Mouse (Mus musculus): ENCODE results near the gene Wwc2. TPM values are rescaled to one million over a fixed set of nuclear protein-coding genes. Genes with fewer than 3 reads are reported as not detected.

Gene Wwc2
- polyA plus RNA-seq, 1 experiment from 2014 or later, result 5.1 TPM

DNA sequence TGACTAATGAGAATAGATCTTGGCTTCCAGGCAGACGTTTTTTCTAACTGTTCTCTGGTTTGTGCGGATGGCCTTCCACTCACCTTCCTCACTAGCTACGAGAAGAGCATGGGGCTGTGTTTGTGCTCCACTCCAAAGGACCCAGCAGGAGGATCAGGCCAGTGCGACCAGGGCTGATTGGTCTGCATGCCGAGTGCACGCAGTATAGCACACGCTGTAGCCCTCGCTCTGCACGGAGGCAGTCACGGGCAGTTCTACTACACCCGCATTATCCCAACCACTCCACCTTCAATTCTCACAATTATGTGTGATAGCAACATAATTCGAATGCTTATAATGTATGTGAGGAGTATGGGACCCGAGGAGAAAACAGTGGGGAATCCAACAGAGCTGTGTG is 99.9 kb downstream of the Wwc2 start:
- 87% methylated on average over 13 of the region's 13 CpGs for WGBS
- no peaks in the 10 kb centered on the region for H3K9me3 ChIP-seq (ENCODE audit: control insufficient read depth, low read length)
- H3K4me1 ChIP-seq (replicated peaks; ENCODE audit: control insufficient read depth, insufficient read depth), result no peaks in the 10 kb centered on the region
- H3K36me3 ChIP-seq (ENCODE audit: control insufficient read depth, insufficient read depth, low read length), result no peaks in the 10 kb centered on the region
- H3K27ac ChIP-seq (replicated peaks), result no peak overlapping the region
- no peak for ATAC-seq (ENCODE audit: low FRiP score, low TSS enrichment)
- H3K4me2 ChIP-seq (replicated peaks; ENCODE audit: low read depth), result no peak overlapping the region
- no peak for TF ChIP-seq EP300 (optimal IDR thresholded peaks at IDR 0.05)
- TF ChIP-seq CTCF (IDR thresholded peaks at IDR 0.05; ENCODE audit: low read depth), result no peak
- no peak for DNase-seq (ENCODE audit: low spot score)
- no peak overlapping the region for H3K9ac ChIP-seq (ENCODE audit: low read length)
- no peak overlapping the region for H3K4me3 ChIP-seq (ENCODE audit: low read depth, low read length)
- no peaks in the 10 kb centered on the region for H3K27me3 ChIP-seq (ENCODE audit: control insufficient read depth, insufficient read depth, low read length)

DNA sequence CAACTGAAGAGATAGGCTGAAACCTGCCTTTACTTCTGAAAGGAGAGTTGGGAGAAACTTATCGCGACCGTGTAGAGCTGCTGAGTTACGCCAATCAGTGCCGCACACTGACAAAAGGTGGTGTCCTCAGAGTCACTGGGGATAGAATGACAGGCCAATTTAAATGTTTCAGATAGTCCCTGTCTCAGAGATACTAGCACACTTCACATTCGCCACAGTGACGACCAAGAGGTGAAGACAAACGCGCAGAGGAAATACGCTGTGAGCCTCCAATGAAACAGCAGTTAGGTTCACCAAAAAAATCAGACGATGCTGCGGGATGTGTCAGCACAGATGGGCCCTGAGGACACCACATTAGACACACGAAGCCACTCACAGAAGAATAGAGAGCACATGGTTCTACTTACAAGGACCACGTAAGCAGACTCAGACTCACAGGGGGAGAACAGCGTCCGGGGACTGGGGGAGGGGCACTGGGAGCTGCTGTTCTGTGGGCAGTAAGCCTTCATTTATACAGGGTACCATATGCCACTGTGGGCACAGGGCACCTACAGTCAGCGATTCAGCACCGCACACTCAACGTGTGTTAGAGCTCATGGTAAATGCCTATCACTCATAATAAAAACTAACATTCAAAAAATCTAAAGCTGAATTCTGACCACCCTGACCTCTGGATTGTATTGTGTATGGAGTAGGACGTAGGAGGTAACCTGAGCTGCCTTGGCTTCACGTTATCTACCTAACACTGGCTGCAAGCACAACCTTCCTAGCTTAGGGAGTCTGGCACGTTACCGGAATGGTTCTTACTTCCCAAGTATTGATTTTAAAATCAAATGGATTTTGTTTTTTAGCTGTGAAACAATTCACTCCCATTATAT is 100.5 kb downstream of the Wwc2 start:
- WGBS, result 84% methylated on average over 23 of the region's 23 CpGs
- no peak for ATAC-seq (ENCODE audit: low FRiP score, low TSS enrichment)
- no peaks in the 10 kb centered on the region for H3K36me3 ChIP-seq (ENCODE audit: control insufficient read depth, insufficient read depth, low read length)

DNA sequence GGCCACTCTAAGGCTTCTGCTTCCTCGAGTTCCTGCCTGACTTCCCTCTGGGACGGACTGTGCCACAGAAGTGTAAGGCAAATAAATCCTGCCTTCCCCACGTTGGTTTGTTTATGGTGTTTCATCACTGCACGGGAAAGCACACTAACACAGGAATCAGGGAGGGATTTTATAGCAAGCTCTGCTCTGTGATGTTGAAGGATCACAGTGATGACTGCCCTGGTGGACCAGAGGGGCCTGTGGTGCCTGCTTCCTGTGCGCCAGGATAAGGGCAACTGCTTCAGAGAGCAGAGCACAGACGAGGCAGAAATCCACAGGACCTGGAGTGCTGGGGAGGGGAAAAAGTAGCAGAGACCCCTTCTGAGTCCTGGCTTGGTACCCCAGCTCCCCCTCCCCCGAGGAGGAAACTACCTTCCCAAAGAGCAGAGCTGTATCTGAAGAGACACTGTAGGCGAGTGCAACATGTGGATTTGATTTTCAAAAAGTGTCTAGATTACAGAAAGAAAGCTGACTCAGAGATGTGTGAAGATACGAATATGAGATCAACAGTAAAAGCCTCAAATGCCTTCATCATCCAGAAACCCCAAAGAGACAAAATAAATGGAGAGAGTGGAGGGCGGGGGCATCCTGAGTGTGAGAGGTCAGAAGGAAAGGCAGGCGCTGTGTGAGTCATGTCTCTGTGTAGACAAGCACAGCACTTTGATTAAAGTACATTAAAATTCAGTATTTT is 101.7 kb downstream of the Wwc2 start:
- Histone ChIP-seq H3K9me3 (ENCODE audit: control insufficient read depth, low read length) (no peaks in the 10 kb centered on the region), H3K36me3 (ENCODE audit: control insufficient read depth, insufficient read depth, low read length) (no peaks in the 10 kb centered on the region), H3K4me1 (replicated peaks; ENCODE audit: control insufficient read depth, insufficient read depth) (no peaks in the 10 kb centered on the region), H3K4me2 (replicated peaks; ENCODE audit: low read depth) (no peak overlapping the region), H3K27ac (replicated peaks) (no peak overlapping the region), H3K27me3 (ENCODE audit: control insufficient read depth, insufficient read depth, low read length) (no peaks in the 10 kb centered on the region), H3K4me3 (ENCODE audit: low read depth, low read length) (no peak overlapping the region), H3K9ac (ENCODE audit: low read length) (no peak overlapping the region)
- WGBS, result 54% methylated on average over 11 of the region's 11 CpGs
- ATAC-seq (ENCODE audit: low FRiP score, low TSS enrichment) (no peak), DNase-seq (ENCODE audit: low spot score) (no peak)
- TF ChIP-seq CTCF (IDR thresholded peaks at IDR 0.05; ENCODE audit: low read depth), result no peak

More for the DNA sequence above, 100.5 kb downstream of the Wwc2 start:
- Histone ChIP-seq H3K4me1 (replicated peaks; ENCODE audit: control insufficient read depth, insufficient read depth) (no peaks in the 10 kb centered on the region), H3K9me3 (ENCODE audit: control insufficient read depth, low read length) (no peaks in the 10 kb centered on the region), H3K27me3 (ENCODE audit: control insufficient read depth, insufficient read depth, low read length) (no peaks in the 10 kb centered on the region), H3K4me2 (replicated peaks; ENCODE audit: low read depth) (no peak overlapping the region), H3K27ac (replicated peaks) (no peak overlapping the region), H3K4me3 (ENCODE audit: low read depth, low read length) (no peak overlapping the region), H3K9ac (ENCODE audit: low read length) (no peak overlapping the region)
- DNase-seq (ENCODE audit: low spot score), result no peak
- TF ChIP-seq EP300 (optimal IDR thresholded peaks at IDR 0.05) (no peak), CTCF (IDR thresholded peaks at IDR 0.05; ENCODE audit: low read depth) (no peak)

DNA sequence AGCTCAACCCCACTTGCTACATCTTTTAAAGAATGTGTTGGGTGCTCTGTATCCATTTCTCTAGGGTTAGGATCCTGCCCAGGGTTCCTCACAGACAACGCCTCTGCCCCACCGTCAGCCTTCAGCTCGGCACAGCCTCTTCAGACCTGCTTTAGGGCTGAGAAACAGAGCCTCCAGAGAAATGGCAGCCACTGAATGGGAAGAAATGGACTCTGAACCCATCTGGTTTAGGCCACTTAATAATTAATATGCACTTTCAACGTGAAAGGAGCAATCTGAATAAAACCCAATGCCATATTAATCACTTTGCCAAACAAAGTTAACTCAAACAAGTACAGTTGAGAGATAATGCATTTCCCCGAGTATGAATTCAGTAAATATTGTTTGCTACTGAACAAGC is 106.4 kb downstream of the Wwc2 start:
- Histone ChIP-seq H3K9me3 (ENCODE audit: control insufficient read depth, low read length) (no peaks in the 10 kb centered on the region), H3K4me1 (replicated peaks; ENCODE audit: control insufficient read depth, insufficient read depth) (no peaks in the 10 kb centered on the region), H3K27ac (replicated peaks) (no peak overlapping the region), H3K9ac (ENCODE audit: low read length) (no peak overlapping the region), H3K27me3 (ENCODE audit: control insufficient read depth, insufficient read depth, low read length) (no peaks in the 10 kb centered on the region), H3K36me3 (ENCODE audit: control insufficient read depth, insufficient read depth, low read length) (peaks cover 3% of the 10 kb centered on the region; the same call in 1 of the 2 replicates), H3K4me2 (replicated peaks; ENCODE audit: low read depth) (no peak overlapping the region), H3K4me3 (ENCODE audit: low read depth, low read length) (no peak overlapping the region)
- 53% methylated on average over 5 of the region's 5 CpGs for WGBS
- DNase-seq (ENCODE audit: low spot score), result no peak
- TF ChIP-seq EP300 (optimal IDR thresholded peaks at IDR 0.05) (no peak), CTCF (IDR thresholded peaks at IDR 0.05; ENCODE audit: low read depth) (no peak)
- no peak for ATAC-seq (ENCODE audit: low FRiP score, low TSS enrichment)

DNA sequence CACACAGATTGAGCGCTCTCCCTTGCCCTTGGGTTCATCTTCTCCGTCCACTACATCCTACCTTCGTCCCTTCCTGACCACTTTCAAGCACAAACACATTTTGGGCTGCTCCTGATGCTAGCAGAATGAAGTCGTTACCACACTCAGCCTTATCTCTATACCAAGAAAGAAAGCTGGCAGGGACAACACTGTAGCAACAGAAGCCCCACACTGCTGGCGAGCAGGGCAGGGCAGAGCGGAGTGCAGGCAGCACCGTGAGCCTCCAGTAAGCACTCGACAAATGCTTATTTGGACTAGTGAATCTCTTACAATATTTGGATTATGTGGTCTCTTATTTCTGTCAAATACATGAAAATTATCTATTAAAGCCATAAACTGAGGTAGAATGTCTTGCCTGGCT is 107.0 kb downstream of the Wwc2 start:
- WGBS, result 81% methylated on average over 8 of the region's 8 CpGs

DNA sequence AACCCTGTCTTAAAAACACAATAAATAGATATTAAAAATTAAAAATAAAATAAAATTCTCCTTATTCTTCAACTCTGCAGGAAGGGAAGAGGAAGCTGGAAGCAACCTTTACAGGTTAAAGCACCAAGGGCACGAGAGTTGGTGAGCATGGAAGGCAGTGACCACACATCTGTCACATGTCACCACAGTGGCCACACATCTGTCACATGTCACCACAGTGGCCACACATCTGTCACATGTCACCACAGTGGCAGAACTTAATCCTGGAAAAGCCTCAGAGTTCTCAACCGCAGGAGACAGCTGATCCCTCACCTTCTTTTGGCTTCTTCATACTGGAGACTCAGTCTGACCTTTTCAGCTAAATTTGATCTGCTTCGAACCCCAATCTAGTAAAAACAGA is 112.2 kb downstream of the Wwc2 start:
- 72% methylated on average over 3 of the region's 3 CpGs for WGBS
- Histone ChIP-seq H3K27ac (replicated peaks) (no peak overlapping the region), H3K4me1 (replicated peaks; ENCODE audit: control insufficient read depth, insufficient read depth) (no peaks in the 10 kb centered on the region), H3K9ac (ENCODE audit: low read length) (no peak overlapping the region), H3K27me3 (ENCODE audit: control insufficient read depth, insufficient read depth, low read length) (no peaks in the 10 kb centered on the region), H3K4me2 (replicated peaks; ENCODE audit: low read depth) (no peak overlapping the region), H3K9me3 (ENCODE audit: control insufficient read depth, low read length) (no peaks in the 10 kb centered on the region), H3K4me3 (ENCODE audit: low read depth, low read length) (no peak overlapping the region), H3K36me3 (ENCODE audit: control insufficient read depth, insufficient read depth, low read length) (peaks cover 11% of the 10 kb centered on the region; the same call in 1 of the 2 replicates)
- DNase-seq (ENCODE audit: low spot score), result no peak
- no peak for ATAC-seq (ENCODE audit: low FRiP score, low TSS enrichment)
- no peak for TF ChIP-seq EP300 (optimal IDR thresholded peaks at IDR 0.05)
- TF ChIP-seq CTCF (IDR thresholded peaks at IDR 0.05; ENCODE audit: low read depth), result no peak

More for the DNA sequence above, 107.0 kb downstream of the Wwc2 start:
- no peak overlapping the region for H3K4me3 ChIP-seq (ENCODE audit: low read depth, low read length)
- H3K27me3 ChIP-seq (ENCODE audit: control insufficient read depth, insufficient read depth, low read length), result no peaks in the 10 kb centered on the region
- no peaks in the 10 kb centered on the region for H3K9me3 ChIP-seq (ENCODE audit: control insufficient read depth, low read length)
- H3K9ac ChIP-seq (ENCODE audit: low read length), result no peak overlapping the region
- ATAC-seq (ENCODE audit: low FRiP score, low TSS enrichment) (no peak), DNase-seq (ENCODE audit: low spot score) (no peak)
- no peak overlapping the region for H3K27ac ChIP-seq (replicated peaks)
- no peak overlapping the region for H3K4me2 ChIP-seq (replicated peaks; ENCODE audit: low read depth)
- no peaks in the 10 kb centered on the region for H3K4me1 ChIP-seq (replicated peaks; ENCODE audit: control insufficient read depth, insufficient read depth)
- TF ChIP-seq CTCF (IDR thresholded peaks at IDR 0.05; ENCODE audit: low read depth) (no peak), EP300 (optimal IDR thresholded peaks at IDR 0.05) (no peak)
- peaks cover 3% of the 10 kb centered on the region; the same call in 1 of the 2 replicates for H3K36me3 ChIP-seq (ENCODE audit: control insufficient read depth, insufficient read depth, low read length)
